Mouse (Mus musculus): ENCODE measurements at regions not wholly inside any gene's neighbourhood (a gene's known extent, or its start where the extent isn't known, plus 50 kb on each side); places are given as distances from the start of the nearest gene placed in this dataset.

GRCm38 (mm10) chr7:145135971-145136370, 71.9 kb downstream of the 1810010D01Rik start:
- no peak for DNase-seq (ENCODE audit: low read depth, low spot score)

DNA sequence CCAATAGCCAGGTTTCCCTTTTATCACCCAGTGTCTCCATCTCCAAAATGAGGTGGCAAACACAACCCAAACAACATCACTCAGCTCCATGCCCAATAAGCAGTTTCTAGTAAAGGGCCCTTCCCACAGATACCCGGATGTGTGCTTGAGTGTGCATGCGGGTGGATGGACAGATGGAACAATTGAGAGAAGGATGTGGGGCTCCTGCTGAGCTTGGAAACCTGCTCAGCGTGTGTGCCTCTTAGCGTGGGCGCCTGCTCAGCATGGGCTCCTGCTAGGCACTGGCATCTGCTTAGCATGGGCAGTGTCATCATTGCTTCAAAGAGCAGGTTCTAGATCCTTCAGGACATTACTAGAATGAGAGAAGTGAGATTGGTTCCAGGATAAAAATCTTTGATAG, 75.4 kb downstream of the 1810010D01Rik start:
- no peak for DNase-seq (ENCODE audit: low read depth, low spot score)

- peak; percentile 52 for DNase-seq (ENCODE audit: low read depth, low spot score)
Measured at GRCm38 (mm10) chr7:145131438-145132159, 76.3 kb downstream of the 1810010D01Rik start.

DNA sequence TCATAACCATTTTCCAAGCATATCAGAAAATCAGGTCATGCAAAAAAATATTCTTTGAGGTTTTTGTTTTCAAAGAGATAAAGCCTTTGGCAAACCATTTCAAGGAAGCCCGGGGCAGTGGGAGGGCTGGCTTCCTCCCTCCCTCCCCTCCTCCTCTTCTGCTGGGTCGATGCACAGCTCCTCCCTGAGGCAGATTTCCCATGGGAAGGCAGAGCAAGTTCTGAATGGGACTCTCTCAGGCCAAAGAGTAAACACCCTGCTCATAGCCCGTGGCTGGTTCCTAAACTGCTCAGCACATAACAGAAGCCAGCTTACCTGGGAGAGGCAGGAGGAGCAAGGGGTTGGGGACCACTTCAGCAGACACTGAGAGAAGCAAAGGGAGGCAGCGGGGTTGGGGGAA, 77.9 kb downstream of the 1810010D01Rik start:
- DNase-seq (ENCODE audit: low read depth, low spot score), result no peak

- DNase-seq (ENCODE audit: low read depth, low spot score), result no peak
Measured at GRCm38 (mm10) chr7:145127661-145128060, 80.3 kb downstream of the 1810010D01Rik start.

GRCm38 (mm10) chr7:145127180-145127579, 80.7 kb downstream of the 1810010D01Rik start:
- DNase-seq (ENCODE audit: low read depth, low spot score), result no peak

- no peak for DNase-seq (ENCODE audit: low read depth, low spot score)
Measured at GRCm38 (mm10) chr7:145123996-145124601, 83.8 kb downstream of the 1810010D01Rik start.

DNA sequence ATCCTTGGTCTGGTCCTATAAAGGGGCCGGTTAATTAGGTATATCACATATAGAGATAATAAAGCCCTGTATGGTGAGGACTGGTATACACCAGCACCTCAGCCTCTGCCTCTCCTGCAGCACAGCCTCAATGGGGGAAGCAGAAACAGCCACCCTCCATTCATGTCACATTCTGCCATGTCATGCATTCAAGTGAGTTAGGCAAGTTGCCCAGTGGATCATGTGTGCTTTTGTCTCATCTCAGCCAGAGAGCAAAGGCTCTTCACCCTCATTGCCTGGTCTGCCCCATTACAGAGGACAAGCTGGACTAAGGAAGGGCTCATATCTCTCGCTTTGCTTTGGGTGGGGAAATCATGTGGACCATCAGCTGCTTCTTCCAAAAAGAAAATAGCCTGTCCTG, 85.4 kb downstream of the 1810010D01Rik start:
- DNase-seq (ENCODE audit: low read depth, low spot score), result peak; percentile 23

GRCm38 (mm10) chr7:145118406-145118805, 89.5 kb downstream of the 1810010D01Rik start:
- no peak for DNase-seq (ENCODE audit: low read depth, low spot score)

- DNase-seq (ENCODE audit: low read depth, low spot score), result peak; percentile 69
Measured at GRCm38 (mm10) chr7:145114660-145115059, 93.3 kb downstream of the 1810010D01Rik start.

- no peak for DNase-seq (ENCODE audit: low read depth, low spot score)
Measured at GRCm38 (mm10) chr7:145114145-145114544, 93.8 kb downstream of the 1810010D01Rik start.

GRCm38 (mm10) chr7:145112887-145113531, 94.9 kb downstream of the 1810010D01Rik start:
- DNase-seq (ENCODE audit: low read depth, low spot score), result no peak

DNA sequence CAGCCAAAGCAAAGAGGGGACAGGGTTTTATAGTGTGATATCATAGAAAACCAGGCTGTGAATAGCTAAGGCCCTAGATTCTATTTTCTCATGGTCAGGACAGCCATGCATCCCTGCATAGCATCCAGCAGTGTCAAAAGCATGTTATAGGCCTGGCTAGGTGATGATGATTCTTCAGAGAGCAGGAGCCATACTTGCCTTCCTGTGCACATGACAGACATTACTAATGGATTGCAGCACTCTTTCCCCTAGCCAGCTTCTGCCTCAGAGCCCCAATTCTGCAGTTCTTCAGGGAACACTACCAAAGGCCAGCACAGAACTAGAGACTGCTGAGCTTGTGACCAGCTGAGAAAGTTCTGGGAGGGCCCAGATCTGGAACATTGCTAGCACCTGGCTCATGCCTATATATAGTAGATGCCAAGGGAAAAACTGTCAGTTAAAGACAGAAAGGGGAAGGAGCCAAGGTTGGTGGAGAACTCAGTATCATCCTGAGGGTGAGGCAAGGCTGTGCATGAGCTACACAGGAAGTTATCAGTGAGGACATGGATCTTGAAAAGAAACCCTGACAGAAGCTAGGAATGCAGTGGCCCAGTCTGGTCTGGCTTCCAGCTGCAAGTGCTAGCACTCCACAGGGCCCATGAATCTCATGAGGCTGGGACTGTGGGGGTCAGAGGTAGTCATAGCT, 95.6 kb downstream of the 1810010D01Rik start:
- DNase-seq (ENCODE audit: low read depth, low spot score), result peak; percentile 72

DNA sequence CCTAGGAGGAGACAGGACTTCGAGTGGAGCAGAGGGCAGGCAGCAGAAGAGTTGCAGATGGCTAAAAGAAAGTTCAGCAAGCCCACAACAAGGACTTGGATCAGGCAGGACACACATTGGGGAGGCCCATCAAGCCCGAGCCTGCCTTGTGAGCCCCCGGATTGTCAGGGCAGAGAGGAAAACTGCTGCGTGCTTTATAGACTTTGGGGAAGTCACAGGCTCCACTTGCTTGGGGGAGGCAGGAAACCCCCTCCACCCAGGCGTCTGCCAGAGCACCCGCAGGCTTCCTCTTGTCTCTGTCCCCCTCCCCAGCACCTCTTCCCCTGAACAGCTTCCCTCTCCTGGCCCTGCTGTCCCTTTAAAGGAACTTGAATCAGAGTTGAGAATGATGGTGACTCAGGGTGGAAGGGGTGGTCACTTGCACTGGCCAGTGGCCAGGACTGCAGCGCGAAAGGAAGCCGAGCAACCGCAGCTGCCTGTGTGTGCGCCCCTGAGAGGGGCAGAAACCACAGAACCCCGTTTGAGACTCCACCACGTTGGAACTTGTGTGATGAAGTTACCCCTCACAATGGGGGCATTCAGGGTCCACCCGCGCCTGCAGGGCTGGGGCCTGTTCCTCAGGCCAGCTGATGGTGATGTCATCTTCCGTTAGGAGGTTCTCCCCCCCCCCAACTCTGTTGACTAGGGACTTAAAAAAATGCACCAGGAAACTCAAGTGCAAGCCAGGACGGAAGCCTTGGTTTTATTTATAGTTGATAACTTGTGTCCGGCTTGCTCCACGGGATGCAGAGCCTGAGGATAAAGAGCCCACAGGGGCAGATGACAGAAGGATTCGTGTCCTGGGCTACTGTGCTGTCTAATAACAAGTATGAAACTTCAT, 96.4 kb downstream of the 1810010D01Rik start:
- DNase-seq (ENCODE audit: low read depth, low spot score), result peak; percentile 80

DNA sequence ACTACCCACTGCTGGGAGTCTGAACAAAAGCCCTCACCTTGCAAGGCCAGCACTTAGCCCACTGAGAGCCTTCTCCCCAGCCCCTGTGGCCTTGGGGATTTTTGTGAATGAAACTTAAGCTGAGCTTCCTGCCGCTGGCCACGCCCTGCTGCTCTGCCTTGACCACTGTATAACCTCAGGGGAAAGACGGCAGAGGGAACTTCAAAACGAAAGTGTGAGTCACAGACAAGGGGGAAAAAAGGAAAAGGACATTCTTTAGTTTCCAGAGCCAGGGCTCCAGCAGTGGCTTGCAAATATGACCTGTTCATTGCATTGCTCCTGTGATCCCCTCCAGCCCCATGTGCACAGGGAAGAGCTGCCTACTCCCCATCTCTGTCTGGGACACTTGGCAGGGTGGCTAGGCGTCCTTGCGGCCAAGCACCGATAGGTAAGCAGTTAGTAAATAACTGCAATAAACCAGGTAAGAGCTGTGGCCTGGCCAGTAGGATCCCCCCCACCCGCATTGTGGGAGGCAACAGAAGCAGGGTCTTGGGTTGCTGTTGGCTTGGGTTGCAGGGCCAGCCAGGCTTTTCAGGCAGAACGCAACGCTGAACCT, 97.2 kb downstream of the 1810010D01Rik start:
- peak; percentile 91 for DNase-seq (ENCODE audit: low read depth, low spot score)

GRCm38 (mm10) chr7:145110028-145110427, 97.9 kb downstream of the 1810010D01Rik start:
- peak; percentile 22 for DNase-seq (ENCODE audit: low read depth, low spot score)

DNA sequence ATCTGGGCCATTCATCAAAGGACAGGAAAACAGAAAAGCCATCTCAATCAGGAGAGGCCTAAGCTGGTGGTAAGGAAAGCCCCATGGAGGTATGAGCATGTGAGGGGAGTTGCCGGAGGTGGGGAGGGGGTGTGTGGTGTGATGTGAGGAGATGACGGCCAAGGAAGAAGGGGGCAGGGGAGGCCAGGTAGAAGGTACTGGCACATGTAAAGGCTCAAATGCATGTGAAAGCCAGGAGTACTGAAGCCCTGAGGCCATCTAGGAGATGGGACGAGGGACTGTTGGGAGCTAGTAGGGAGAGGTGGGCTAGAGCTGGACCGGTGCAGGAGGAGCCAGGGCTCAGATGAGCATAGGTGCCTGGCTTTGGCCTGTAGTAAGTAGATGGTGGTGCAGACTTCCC, 98.4 kb downstream of the 1810010D01Rik start:
- no peak for DNase-seq (ENCODE audit: low read depth, low spot score)

- no peak for DNase-seq (ENCODE audit: low read depth, low spot score)
Measured at GRCm38 (mm10) chr7:145108994-145109393, 98.9 kb downstream of the 1810010D01Rik start.

DNA sequence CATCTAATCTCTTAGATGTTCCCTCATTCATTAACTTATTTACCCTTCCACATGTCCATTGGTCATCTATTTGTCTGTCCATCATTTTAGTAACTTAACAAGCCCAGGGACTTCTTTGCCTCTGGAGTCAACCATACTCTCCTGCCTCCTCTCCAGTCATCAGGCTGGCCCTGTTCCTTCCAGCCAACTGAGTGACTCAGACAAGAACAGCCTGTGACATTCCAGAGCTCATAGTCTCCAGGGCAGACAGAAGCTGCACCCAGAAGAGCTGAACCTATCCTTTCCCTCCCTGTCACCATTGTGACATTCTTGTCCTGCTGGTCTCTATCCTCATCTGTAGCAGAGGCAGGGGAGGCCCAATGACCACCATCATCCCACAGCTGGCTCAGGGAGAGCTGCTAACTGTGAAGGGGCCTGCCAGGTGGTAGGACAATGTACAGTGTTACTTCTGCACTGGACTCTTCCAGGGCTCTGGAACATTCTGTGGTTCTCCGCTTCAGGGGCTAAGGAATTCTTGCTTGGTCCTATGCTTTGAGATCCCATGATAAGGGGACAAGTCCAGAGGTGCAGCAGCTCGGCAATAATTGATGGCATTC, 100.2 kb downstream of the 1810010D01Rik start:
- peak; percentile 69 for DNase-seq (ENCODE audit: low read depth, low spot score)

- peak; percentile 97 for DNase-seq (ENCODE audit: low read depth, low spot score)
Measured at GRCm38 (mm10) chr7:145106494-145106849, 101.4 kb downstream of the 1810010D01Rik start.
